Mouse (Mus musculus) adrenal gland, adult 18-20 months (tissue): ENCODE data around the gene Rprml. TPM values are rescaled to one million over a fixed set of nuclear protein-coding genes. Genes with fewer than 3 reads are reported as not detected.

Experiments used
- total RNA-seq, 2 experiments: library from RNA; stranded (reverse); gene quantifications; 1 replicate in 1 of 2; 2 replicates in 1 of 2; pipeline ENCODE4 v1.2.3; 2021

Rprml gene
- total RNA-seq, 2 experiments from 2014 or later = 1.1 TPM; not detected in 1

Other genes with a start within 250 kb of the Rprml start
- gene Plekhm1, start 236.9 kb upstream of the Rprml start, total RNA-seq = 10 to 100 TPM; 21.3 to 22.2 TPM
- not detected for gene Lrrc37a, start 145.0 kb upstream of the Rprml start, total RNA-seq
- gene Gm884, start 28.4 kb upstream of the Rprml start, total RNA-seq = not detected
- not detected for gene Lyzl6, start 10.7 kb upstream of the Rprml start, total RNA-seq
- gene Gosr2, start 48.3 kb downstream of the Rprml start, total RNA-seq = 10 to 100 TPM; 83.6 to 83.9 TPM
- gene Wnt9b, start 100.3 kb downstream of the Rprml start, total RNA-seq = under 1 TPM; 0.13 to 0.32 TPM
- gene Wnt3, start 124.6 kb downstream of the Rprml start, total RNA-seq = under 1 TPM in 1 of 2 experiments, not detected in 1; 0.58 TPM